Mouse (Mus musculus) hindbrain, embryonic 12.5 days (tissue): ENCODE data around the gene 2210408I21Rik. TPM values are rescaled to one million over a fixed set of nuclear protein-coding genes. Genes with fewer than 3 reads are reported as not detected.
A peak's percentile ranks its signal among the peaks of the same experiment; 100 is the strongest.

Experiments
- ATAC-seq: fragments of 200-750 bp; cut with Nextera tagmentation; 2 replicates; pipeline ENCODE4 v1.8.0; 2017; ENCODE audit warnings: moderate TSS enrichment; ENCODE audit not compliant: low FRiP score
- H3K27ac ChIP-seq: fragments of 300-500 bp; sonication (generic); 2 replicates; pipeline ENCODE4 v1.5.1; 2016; ENCODE audit warnings: mild to moderate bottlenecking
- H3K27me3 ChIP-seq: fragments of 300-500 bp; sonication (generic); 2 replicates; pipeline ENCODE4 v1.6.1; 2016; ENCODE audit warnings: mild to moderate bottlenecking
- H3K36me3 ChIP-seq: fragments of 300-500 bp; sonication (generic); 2 replicates; pipeline ENCODE4 v1.6.1; 2016; ENCODE audit warnings: mild to moderate bottlenecking
- H3K4me1 ChIP-seq: fragments of 300-500 bp; sonication (generic); 2 replicates; pipeline ENCODE4 v1.6.1; 2016
- H3K4me2 ChIP-seq: fragments of 300-500 bp; sonication (generic); replicated peaks from 2 replicates; pipeline ENCODE4 v1.6.1; 2016; ENCODE audit warnings: mild to moderate bottlenecking
- H3K4me3 ChIP-seq: fragments of 300-500 bp; sonication (generic); 2 replicates; pipeline ENCODE4 v1.5.1; 2016; ENCODE audit warnings: mild to moderate bottlenecking
- H3K9ac ChIP-seq: fragments of 300-500 bp; sonication (generic); 2 replicates; pipeline ENCODE4 v1.6.1; 2016; ENCODE audit warnings: mild to moderate bottlenecking, moderate library complexity
- H3K9me3 ChIP-seq: fragments of 300-500 bp; sonication (generic); replicated peaks from 2 replicates; pipeline ENCODE4 v1.6.1; 2016; ENCODE audit warnings: mild to moderate bottlenecking
- WGBS: fragments of 180-500 bp; shearing (Covaris S2); methylation state at CpG from one replicate; pipeline ENCODE4 v1.1.7; 2016; 5-methylcytosine and 5-hydroxymethylcytosine counted together
- polyA plus RNA-seq: library from polyadenylated mRNA; unstranded; fragments of >200 nt; fragmentation: Nextera tagmentation; extraction: Ambion mirVana; gene quantifications from 2 replicates; pipeline ENCODE4 v1.2.1, GENCODE M21; 2016

2210408I21Rik gene
- polyA plus RNA-seq, 1 experiment from 2014 or later, result 11.6 TPM

GRCm38 (mm10) chr13:77547486-77548385 is 412.4 kb downstream of the 2210408I21Rik start:
- Histone ChIP-seq H3K27ac (no peak overlapping the region), H3K36me3 (no peaks in the 10 kb centered on the region), H3K4me2 (peak overlapping the region; percentile 43), H3K9ac (no peak overlapping the region), H3K27me3 (no peaks in the 10 kb centered on the region), H3K4me1 (peaks cover 6% of the 10 kb centered on the region; the same call in 1 of the 2 replicates), H3K9me3 (no peaks in the 10 kb centered on the region), H3K4me3 (no peak overlapping the region)
- peak; percentile 79 for ATAC-seq
- WGBS, result 25% methylated on average over 16 of the region's 16 CpGs

GRCm38 (mm10) chr13:77548386-77548695 is 413.0 kb downstream of the 2210408I21Rik start:
- Histone ChIP-seq H3K9me3 (no peaks in the 10 kb centered on the region), H3K9ac (no peak overlapping the region), H3K36me3 (no peaks in the 10 kb centered on the region), H3K27ac (no peak overlapping the region), H3K4me3 (no peak overlapping the region), H3K27me3 (no peaks in the 10 kb centered on the region), H3K4me2 (peak overlapping the region; percentile 43), H3K4me1 (peaks cover 6% of the 10 kb centered on the region; the same call in 1 of the 2 replicates)
- 2% methylated on average over 3 of the region's 3 CpGs for WGBS
- ATAC-seq, result peak; percentile 89

GRCm38 (mm10) chr13:77548750-77549149 is 413.4 kb downstream of the 2210408I21Rik start:
- Histone ChIP-seq H3K36me3 (no peaks in the 10 kb centered on the region), H3K4me2 (no peak overlapping the region), H3K4me1 (peaks cover 6% of the 10 kb centered on the region; the same call in 1 of the 2 replicates), H3K27ac (no peak overlapping the region), H3K9ac (no peak overlapping the region), H3K27me3 (no peaks in the 10 kb centered on the region), H3K9me3 (no peaks in the 10 kb centered on the region), H3K4me3 (no peak overlapping the region)
- ATAC-seq, result no peak
- 53% methylated on average over 4 of the region's 4 CpGs for WGBS

- no peaks in the 10 kb centered on the region for H3K27me3 ChIP-seq
- no peaks in the 10 kb centered on the region for H3K36me3 ChIP-seq
- ATAC-seq, result no peak
- H3K9ac ChIP-seq, result no peak overlapping the region
- H3K27ac ChIP-seq, result no peak overlapping the region
- H3K9me3 ChIP-seq, result no peaks in the 10 kb centered on the region
- no peak overlapping the region for H3K4me2 ChIP-seq
- H3K4me1 ChIP-seq, result no peaks in the 10 kb centered on the region
- 51% methylated on average over 4 of the region's 4 CpGs for WGBS
- no peak overlapping the region for H3K4me3 ChIP-seq
These were observed 458.7 kb downstream of the 2210408I21Rik start for GRCm38 (mm10) chr13:77594011-77594410.

GRCm38 (mm10) chr13:77615346-77615745 is 480.0 kb downstream of the 2210408I21Rik start:
- Histone ChIP-seq H3K27me3 (no peaks in the 10 kb centered on the region), H3K36me3 (no peaks in the 10 kb centered on the region), H3K9ac (no peak overlapping the region), H3K9me3 (no peaks in the 10 kb centered on the region), H3K4me2 (no peak overlapping the region), H3K4me1 (no peaks in the 10 kb centered on the region), H3K4me3 (no peak overlapping the region), H3K27ac (no peak overlapping the region)
- ATAC-seq, result no peak
- 90% methylated on average over 2 of the region's 2 CpGs for WGBS

Other genes with a start within 250 kb of the 2210408I21Rik start
- 42.4 and 45.6 TPM in 2 replicates for gene Slf1, start 67 bp upstream of the 2210408I21Rik start, polyA plus RNA-seq